Mouse (Mus musculus): ENCODE results near the gene Atp2a3. TPM values are rescaled to one million over a fixed set of nuclear protein-coding genes. Genes with fewer than 3 reads are reported as not detected.

Gene Atp2a3
- polyA plus RNA-seq, 1 experiment from 2014 or later, result 2.2 TPM

DNA sequence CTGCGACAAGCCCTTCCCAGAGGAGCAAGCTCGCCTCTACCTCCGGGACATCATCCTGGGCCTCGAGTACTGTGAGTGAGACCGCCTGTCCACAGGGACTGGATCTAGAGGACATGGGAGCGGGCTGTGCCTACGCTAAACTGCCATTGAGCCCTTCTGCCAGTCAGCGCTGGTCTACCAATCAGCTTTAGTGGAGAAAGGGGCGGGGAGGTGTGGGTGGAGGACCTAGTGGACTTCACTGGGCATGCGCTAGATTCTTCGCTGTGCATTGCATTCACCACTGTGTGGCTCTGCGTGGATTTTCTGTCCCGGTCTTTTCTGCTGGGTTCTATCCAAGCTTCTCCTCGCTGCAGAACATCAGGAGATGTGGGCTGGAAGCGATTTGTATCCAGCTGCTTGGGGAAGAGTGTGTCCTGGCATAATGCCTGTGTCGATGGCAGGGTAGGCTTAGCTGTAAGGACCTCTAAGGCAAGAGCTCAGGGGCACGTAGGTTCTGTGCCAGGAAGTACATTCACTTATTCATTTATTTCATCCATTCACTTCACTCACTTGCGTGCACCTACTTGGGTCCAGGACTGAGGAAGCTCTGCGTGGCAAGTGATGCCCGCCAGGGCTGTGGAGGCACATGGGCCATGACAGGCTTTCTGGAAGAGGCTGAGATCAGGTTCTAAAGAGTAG is 70.0 kb downstream of the Atp2a3 start:
- Histone ChIP-seq H3K27ac (peak overlapping the region; percentile 76), H3K9me3 (replicated peaks) (no peaks in the 10 kb centered on the region), H3K4me3 (peak overlapping the region; percentile 25), H3K4me2 (replicated peaks) (peak overlapping the region; percentile 66), H3K9ac (peak overlapping the region; percentile 36; the same call in 1 of the 2 replicates), H3K36me3 (peaks cover 8% of the 10 kb centered on the region; the same call in 1 of the 2 replicates), H3K27me3 (no peaks in the 10 kb centered on the region), H3K4me1 (peaks cover 7% of the 10 kb centered on the region)
- whole genome bisulfite sequencing, result 23% methylated on average over 20 of the region's 20 CpGs
- peak; percentile 86 for ATAC-seq (ENCODE audit: low FRiP score)

DNA sequence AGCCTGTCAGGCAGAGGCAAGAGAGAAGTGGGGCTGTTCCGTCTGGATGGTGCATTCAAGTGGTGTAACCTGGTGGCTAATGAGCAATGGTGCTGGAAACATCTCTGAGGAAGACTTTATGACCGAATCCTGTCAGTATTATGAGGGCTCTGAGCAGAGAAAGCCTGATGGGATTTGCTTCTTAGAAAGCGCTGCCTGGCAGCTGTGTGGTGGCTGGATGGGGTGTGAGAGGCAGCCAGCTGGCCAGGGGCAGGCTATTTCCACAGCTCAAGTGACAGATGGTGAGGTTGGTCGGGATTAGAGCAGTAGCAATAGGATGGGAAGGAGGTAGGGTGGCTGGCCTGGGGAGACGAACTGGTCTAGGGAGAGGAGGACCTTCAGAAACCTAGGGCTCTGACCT is 70.6 kb downstream of the Atp2a3 start:
- 51% methylated on average over 5 of the region's 5 CpGs for WGBS
- no peak overlapping the region for H3K4me3 ChIP-seq
- peak overlapping the region; percentile 76; the same call in 1 of the 2 replicates for H3K27ac ChIP-seq
- peak; percentile 2; the same call in 1 of the 2 replicates for ATAC-seq (ENCODE audit: low FRiP score)
- H3K4me2 ChIP-seq (replicated peaks), result peak overlapping the region; percentile 66
- H3K4me1 ChIP-seq, result peaks cover 8% of the 10 kb centered on the region
- no peaks in the 10 kb centered on the region for H3K9me3 ChIP-seq (replicated peaks)
- H3K27me3 ChIP-seq, result no peaks in the 10 kb centered on the region
- H3K9ac ChIP-seq, result peak overlapping the region; percentile 36; the same call in 1 of the 2 replicates
- peaks cover 8% of the 10 kb centered on the region; the same call in 1 of the 2 replicates for H3K36me3 ChIP-seq

DNA sequence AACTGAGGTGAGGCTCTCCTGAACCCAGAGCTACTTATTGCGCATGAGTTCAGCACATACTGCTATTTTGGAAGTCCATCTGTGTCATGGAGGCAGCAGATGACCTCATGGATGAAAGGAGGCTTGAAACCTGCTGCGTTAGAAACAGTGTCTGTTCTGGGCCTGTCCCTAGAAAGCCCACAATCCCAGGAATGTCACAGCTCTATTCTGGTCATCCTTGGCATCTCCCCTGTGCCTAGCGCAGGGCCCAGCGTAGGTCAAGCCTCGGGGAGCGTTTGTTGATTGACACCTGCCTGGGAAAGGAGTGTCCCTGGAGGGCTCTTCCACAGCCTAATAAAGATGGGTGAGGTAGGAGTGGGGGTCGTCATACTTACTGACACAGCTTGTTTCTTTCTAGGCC is 75.1 kb downstream of the Atp2a3 start:
- no peak overlapping the region for H3K4me3 ChIP-seq
- H3K36me3 ChIP-seq, result peaks cover 10% of the 10 kb centered on the region; the same call in 1 of the 2 replicates
- no peak for ATAC-seq (ENCODE audit: low FRiP score)
- H3K9ac ChIP-seq, result no peak overlapping the region
- 85% methylated on average over 7 of the region's 7 CpGs for WGBS
- no peaks in the 10 kb centered on the region for H3K27me3 ChIP-seq
- H3K27ac ChIP-seq, result no peak overlapping the region
- H3K4me1 ChIP-seq, result peaks cover 12% of the 10 kb centered on the region
- H3K9me3 ChIP-seq (replicated peaks), result no peaks in the 10 kb centered on the region
- H3K4me2 ChIP-seq (replicated peaks), result no peak overlapping the region

DNA sequence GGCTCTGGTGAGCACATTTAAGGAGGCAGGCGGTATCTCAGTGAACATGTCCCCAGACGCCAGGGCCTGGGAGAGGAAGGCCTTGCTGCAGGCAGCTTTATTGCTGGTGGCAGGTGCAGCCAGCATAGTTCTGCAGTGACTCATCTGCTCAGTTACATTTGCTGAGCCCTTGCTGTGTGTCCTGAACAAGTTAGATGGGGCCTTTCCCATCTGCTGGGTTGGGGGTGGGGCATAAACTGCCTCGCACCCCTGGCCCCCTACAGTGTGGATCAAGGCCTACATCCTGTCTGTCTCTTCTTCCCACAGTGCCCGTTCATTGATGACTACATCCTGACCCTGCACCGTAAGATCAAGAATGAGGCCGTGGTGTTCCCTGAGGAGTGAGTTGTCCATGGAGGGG is 75.9 kb downstream of the Atp2a3 start:
- H3K27ac ChIP-seq, result no peak overlapping the region
- WGBS, result 61% methylated on average over 6 of the region's 6 CpGs
- H3K27me3 ChIP-seq, result no peaks in the 10 kb centered on the region
- no peaks in the 10 kb centered on the region for H3K9me3 ChIP-seq (replicated peaks)
- H3K4me1 ChIP-seq, result 0 out of 2 replicates have a peak, but pooled peaks cover 6% of the 10 kb centered on the region
- no peak overlapping the region for H3K4me2 ChIP-seq (replicated peaks)
- peaks cover 10% of the 10 kb centered on the region; the same call in 1 of the 2 replicates for H3K36me3 ChIP-seq
- ATAC-seq (ENCODE audit: low FRiP score), result no peak
- no peak overlapping the region for H3K4me3 ChIP-seq
- no peak overlapping the region for H3K9ac ChIP-seq

DNA sequence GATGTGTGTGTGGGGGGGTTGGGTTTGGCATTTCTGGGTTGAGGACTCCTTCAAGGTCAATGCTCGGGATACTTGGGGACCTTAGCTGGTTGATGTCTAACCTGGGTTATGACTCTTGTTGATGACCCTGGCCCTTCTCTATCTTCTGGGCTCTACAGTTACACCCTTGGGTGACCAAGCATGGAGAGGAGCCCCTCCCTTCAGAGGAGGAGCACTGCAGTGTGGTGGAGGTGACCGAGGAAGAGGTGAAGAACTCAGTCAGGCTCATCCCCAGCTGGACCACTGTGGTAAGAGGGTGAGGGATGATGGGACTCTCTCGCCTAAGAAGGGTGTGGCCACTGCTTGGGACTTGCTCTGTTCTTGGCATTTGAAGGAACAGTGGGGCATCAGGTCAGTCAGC is 76.7 kb downstream of the Atp2a3 start:
- Histone ChIP-seq H3K36me3 (peaks cover 10% of the 10 kb centered on the region; the same call in 1 of the 2 replicates), H3K4me1 (0 out of 2 replicates have a peak, but pooled peaks cover 6% of the 10 kb centered on the region), H3K9me3 (replicated peaks) (no peaks in the 10 kb centered on the region), H3K4me3 (no peak overlapping the region), H3K4me2 (replicated peaks) (no peak overlapping the region), H3K27ac (no peak overlapping the region), H3K9ac (no peak overlapping the region), H3K27me3 (no peaks in the 10 kb centered on the region)
- WGBS, result 84% methylated on average over 3 of the region's 3 CpGs
- ATAC-seq (ENCODE audit: low FRiP score), result no peak

DNA sequence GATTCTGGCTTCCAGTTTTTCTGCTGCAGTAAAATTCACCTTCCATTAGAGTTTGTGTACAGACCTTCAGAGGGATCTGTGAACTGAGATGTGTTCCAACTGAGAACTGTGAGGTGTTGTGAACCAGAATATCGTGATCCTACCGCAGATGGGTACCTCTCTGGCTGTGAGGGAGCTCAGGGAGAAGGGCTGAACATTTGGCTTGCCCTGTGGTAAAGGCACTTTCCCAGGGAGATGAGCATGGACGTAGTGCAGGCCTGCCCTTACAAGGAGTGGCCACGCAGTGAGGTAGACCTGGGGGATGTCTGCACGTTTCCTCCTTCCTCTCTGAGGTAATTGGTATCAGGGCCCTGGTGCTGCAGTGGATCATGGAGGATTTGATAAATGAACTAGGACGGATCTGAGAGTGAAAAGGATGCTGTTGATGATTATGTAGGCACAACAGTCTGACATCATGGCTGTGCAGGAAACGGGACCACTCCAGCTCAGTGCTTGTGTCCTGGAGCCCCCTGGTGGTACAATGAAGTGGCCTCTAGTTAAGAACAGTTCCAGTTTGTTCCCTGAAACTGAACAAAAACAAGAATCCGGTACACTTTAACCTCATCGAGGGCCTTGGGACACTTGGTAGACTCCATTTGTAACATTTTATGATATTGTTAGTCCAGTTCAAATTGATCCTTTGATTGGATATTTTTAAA is 78.3 kb downstream of the Atp2a3 start:
- no peak overlapping the region for H3K4me3 ChIP-seq
- 0 out of 2 replicates have a peak, but pooled peaks cover 6% of the 10 kb centered on the region for H3K4me1 ChIP-seq
- H3K27ac ChIP-seq, result no peak overlapping the region
- 63% methylated on average over 9 of the region's 9 CpGs for WGBS
- peaks cover 10% of the 10 kb centered on the region; the same call in 1 of the 2 replicates for H3K36me3 ChIP-seq
- H3K4me2 ChIP-seq (replicated peaks), result no peak overlapping the region
- no peak for ATAC-seq (ENCODE audit: low FRiP score)
- H3K9me3 ChIP-seq (replicated peaks), result no peaks in the 10 kb centered on the region
- no peaks in the 10 kb centered on the region for H3K27me3 ChIP-seq
- no peak overlapping the region for H3K9ac ChIP-seq

Small RNA genes lying within 50 kb of the gene (microRNA-seq; reads per million reads assigned to microRNA genes)
- not detected for gene Gm44467

Other genes with a start within 250 kb of the Atp2a3 start
- 5.7 and 6.3 TPM in 2 replicates for gene Cyb5d2, start 165.0 kb upstream of the Atp2a3 start, polyA plus RNA-seq (2016; fragmentation: Nextera tagmentation; extraction: Ambion mirVana)
- gene Zzef1, start 164.9 kb upstream of the Atp2a3 start, polyA plus RNA-seq (2016; fragmentation: Nextera tagmentation; extraction: Ambion mirVana), result 13.5 and 14.3 TPM in 2 replicates
- gene P2rx1, start 37.9 kb downstream of the Atp2a3 start, polyA plus RNA-seq (2016; fragmentation: Nextera tagmentation; extraction: Ambion mirVana), result 0.81 and 1.2 TPM in 2 replicates
- 13.3 and 13.6 TPM in 2 replicates for gene Camkk1, start 57.8 kb downstream of the Atp2a3 start, polyA plus RNA-seq (2016; fragmentation: Nextera tagmentation; extraction: Ambion mirVana)
- 13.4 and 13.5 TPM in 2 replicates for gene Ncbp3, start 86.6 kb downstream of the Atp2a3 start, polyA plus RNA-seq (2016; fragmentation: Nextera tagmentation; extraction: Ambion mirVana)
- 0.30 and 0.35 TPM in 2 replicates for gene Itgae, start 129.4 kb downstream of the Atp2a3 start, polyA plus RNA-seq (2016; fragmentation: Nextera tagmentation; extraction: Ambion mirVana)
- gene Haspin, start 177.1 kb downstream of the Atp2a3 start, polyA plus RNA-seq (2016; fragmentation: Nextera tagmentation; extraction: Ambion mirVana), result 10.6 and 12.4 TPM in 2 replicates
- 0.31 and 0.43 TPM in 2 replicates for gene P2rx5, start 199.3 kb downstream of the Atp2a3 start, polyA plus RNA-seq (2016; fragmentation: Nextera tagmentation; extraction: Ambion mirVana)
- gene Emc6, start 215.9 kb downstream of the Atp2a3 start, polyA plus RNA-seq (2016; fragmentation: Nextera tagmentation; extraction: Ambion mirVana), result 110 and 111 TPM in 2 replicates
- 204 and 205 TPM in 2 replicates for gene Tax1bp3, start 215.9 kb downstream of the Atp2a3 start, polyA plus RNA-seq (2016; fragmentation: Nextera tagmentation; extraction: Ambion mirVana)
- gene Ctns, start 237.9 kb downstream of the Atp2a3 start, polyA plus RNA-seq (2016; fragmentation: Nextera tagmentation; extraction: Ambion mirVana), result 25.5 and 25.6 TPM in 2 replicates
- gene Shpk, start 238.3 kb downstream of the Atp2a3 start, polyA plus RNA-seq (2016; fragmentation: Nextera tagmentation; extraction: Ambion mirVana), result 2.4 TPM in 2 replicates

All from hindbrain, embryonic 12.5 days (tissue).